Mouse (Mus musculus) cerebellum, adult 2 months (tissue): ENCODE measurements around the gene Pkp2.

Source experiments
- CTCF ChIP-seq: fragments of 200-500 bp; IDR thresholded peaks from 2 replicates; pipeline ENCODE4 v1.5.1; 2011; ENCODE audit warnings: low read depth, mild to moderate bottlenecking, control low read depth, low read length, moderate library complexity, borderline replicate concordance; ENCODE audit not compliant: insufficient read depth
- POLR2A ChIP-seq: fragments of 200-500 bp; IDR thresholded peaks from 2 replicates; pipeline ENCODE4 v1.6.1; 2011; ENCODE audit warnings: low read length, control low read depth, borderline replicate concordance; ENCODE audit not compliant: insufficient read depth

GRCm38 (mm10) chr16:16261481-16261880 lies 48.4 kb downstream of the Pkp2 start:
- TF ChIP-seq CTCF (no peak), POLR2A (no peak)
